Mouse (Mus musculus): ENCODE data around the gene Mecom. TPM values are rescaled to one million over a fixed set of nuclear protein-coding genes. Genes with fewer than 3 reads are reported as not detected.
A peak's percentile ranks its signal among the peaks of the same experiment; 100 is the strongest.

The Mecom gene
- polyA plus RNA-seq, 1 experiment from 2014 or later, result 41.8 TPM

GRCm38 (mm10) chr3:30011712-30012111 is 536.1 kb downstream of the Mecom start:
- Histone ChIP-seq H3K4me2 (peak overlapping the region; percentile 64), H3K4me1 (ENCODE audit: control insufficient read depth, insufficient read depth, low read length) (no peaks in the 10 kb centered on the region), H3K9me3 (replicated peaks; ENCODE audit: control insufficient read depth, low read length) (no peaks in the 10 kb centered on the region), H3K9ac (ENCODE audit: low read depth, low read length) (peak overlapping the region; percentile 81), H3K36me3 (ENCODE audit: control insufficient read depth, insufficient read depth, low read length) (no peaks in the 10 kb centered on the region), H3K27me3 (ENCODE audit: control insufficient read depth, insufficient read depth, low read length) (no peaks in the 10 kb centered on the region), H3K4me3 (ENCODE audit: low read depth, low read length) (peak overlapping the region; percentile 71), H3K27ac (ENCODE audit: low read depth, low read length) (peak overlapping the region; percentile 93)
- 8% methylated on average over 6 of the region's 6 CpGs for WGBS (ENCODE audit: insufficient replicate concordance)
- no peak for ATAC-seq (replicated peaks; ENCODE audit: insufficient number of reproducible peaks, low FRiP score, low TSS enrichment)

GRCm38 (mm10) chr3:30010889-30011288 is 536.9 kb downstream of the Mecom start:
- H3K36me3 ChIP-seq (ENCODE audit: control insufficient read depth, insufficient read depth, low read length), result no peaks in the 10 kb centered on the region
- no peaks in the 10 kb centered on the region for H3K9me3 ChIP-seq (replicated peaks; ENCODE audit: control insufficient read depth, low read length)
- no peak for ATAC-seq (replicated peaks; ENCODE audit: insufficient number of reproducible peaks, low FRiP score, low TSS enrichment)
- peak overlapping the region; percentile 71 for H3K4me3 ChIP-seq (ENCODE audit: low read depth, low read length)
- peak overlapping the region; percentile 64 for H3K4me2 ChIP-seq
- H3K27me3 ChIP-seq (ENCODE audit: control insufficient read depth, insufficient read depth, low read length), result no peaks in the 10 kb centered on the region
- H3K9ac ChIP-seq (ENCODE audit: low read depth, low read length), result peak overlapping the region; percentile 81
- no peaks in the 10 kb centered on the region for H3K4me1 ChIP-seq (ENCODE audit: control insufficient read depth, insufficient read depth, low read length)
- H3K27ac ChIP-seq (ENCODE audit: low read depth, low read length), result peak overlapping the region; percentile 93
- 36% methylated on average over 6 of the region's 6 CpGs for whole genome bisulfite sequencing (ENCODE audit: insufficient replicate concordance)

- peak overlapping the region; percentile 56 for H3K4me2 ChIP-seq
These were observed 538.2 kb downstream of the Mecom start for GRCm38 (mm10) chr3:30009596-30009995.

GRCm38 (mm10) chr3:30004888-30005405 is 542.9 kb downstream of the Mecom start:
- Histone ChIP-seq H3K27ac (ENCODE audit: low read depth, low read length) (no peak overlapping the region), H3K27me3 (ENCODE audit: control insufficient read depth, insufficient read depth, low read length) (no peaks in the 10 kb centered on the region), H3K4me2 (no peak overlapping the region), H3K4me3 (ENCODE audit: low read depth, low read length) (no peak overlapping the region), H3K4me1 (ENCODE audit: control insufficient read depth, insufficient read depth, low read length) (no peaks in the 10 kb centered on the region), H3K9me3 (replicated peaks; ENCODE audit: control insufficient read depth, low read length) (no peaks in the 10 kb centered on the region), H3K9ac (ENCODE audit: low read depth, low read length) (no peak overlapping the region), H3K36me3 (ENCODE audit: control insufficient read depth, insufficient read depth, low read length) (no peaks in the 10 kb centered on the region)
- 65% methylated on average over 8 of the region's 8 CpGs for WGBS (ENCODE audit: insufficient replicate concordance)
- ATAC-seq (replicated peaks; ENCODE audit: insufficient number of reproducible peaks, low FRiP score, low TSS enrichment), result no peak

More at GRCm38 (mm10) chr3:30009596-30009995, 538.2 kb downstream of the Mecom start:
- Histone ChIP-seq H3K27ac (ENCODE audit: low read depth, low read length) (no peak overlapping the region), H3K9ac (ENCODE audit: low read depth, low read length) (peak overlapping the region; percentile 4; the same call in 1 of the 2 replicates), H3K4me1 (ENCODE audit: control insufficient read depth, insufficient read depth, low read length) (no peaks in the 10 kb centered on the region), H3K27me3 (ENCODE audit: control insufficient read depth, insufficient read depth, low read length) (no peaks in the 10 kb centered on the region), H3K4me3 (ENCODE audit: low read depth, low read length) (peak overlapping the region; percentile 16; the same call in 1 of the 2 replicates), H3K9me3 (replicated peaks; ENCODE audit: control insufficient read depth, low read length) (no peaks in the 10 kb centered on the region), H3K36me3 (ENCODE audit: control insufficient read depth, insufficient read depth, low read length) (no peaks in the 10 kb centered on the region)
- WGBS (ENCODE audit: insufficient replicate concordance), result 38% methylated on average over 5 of the region's 5 CpGs
- ATAC-seq (replicated peaks; ENCODE audit: insufficient number of reproducible peaks, low FRiP score, low TSS enrichment), result no peak

GRCm38 (mm10) chr3:30000260-30000659 is 547.5 kb downstream of the Mecom start:
- H3K4me3 ChIP-seq (ENCODE audit: low read depth, low read length), result no peak overlapping the region
- no peak overlapping the region for H3K4me2 ChIP-seq
- no peaks in the 10 kb centered on the region for H3K9me3 ChIP-seq (replicated peaks; ENCODE audit: control insufficient read depth, low read length)
- no peaks in the 10 kb centered on the region for H3K27me3 ChIP-seq (ENCODE audit: control insufficient read depth, insufficient read depth, low read length)
- H3K36me3 ChIP-seq (ENCODE audit: control insufficient read depth, insufficient read depth, low read length), result peaks cover 3% of the 10 kb centered on the region; the same call in 1 of the 2 replicates
- ATAC-seq (replicated peaks; ENCODE audit: insufficient number of reproducible peaks, low FRiP score, low TSS enrichment), result no peak
- no peak overlapping the region for H3K9ac ChIP-seq (ENCODE audit: low read depth, low read length)
- no peak overlapping the region for H3K27ac ChIP-seq (ENCODE audit: low read depth, low read length)
- no peaks in the 10 kb centered on the region for H3K4me1 ChIP-seq (ENCODE audit: control insufficient read depth, insufficient read depth, low read length)
- WGBS (ENCODE audit: insufficient replicate concordance), result 77% methylated on average over 7 of the region's 7 CpGs

GRCm38 (mm10) chr3:29999035-29999434 is 548.8 kb downstream of the Mecom start:
- peaks cover 3% of the 10 kb centered on the region; the same call in 1 of the 2 replicates for H3K36me3 ChIP-seq (ENCODE audit: control insufficient read depth, insufficient read depth, low read length)
- WGBS (ENCODE audit: insufficient replicate concordance), result 60% methylated on average over 1 of the region's 1 CpGs
- H3K27ac ChIP-seq (ENCODE audit: low read depth, low read length), result no peak overlapping the region
- H3K4me1 ChIP-seq (ENCODE audit: control insufficient read depth, insufficient read depth, low read length), result no peaks in the 10 kb centered on the region
- H3K4me2 ChIP-seq, result no peak overlapping the region
- no peaks in the 10 kb centered on the region for H3K27me3 ChIP-seq (ENCODE audit: control insufficient read depth, insufficient read depth, low read length)
- H3K4me3 ChIP-seq (ENCODE audit: low read depth, low read length), result no peak overlapping the region
- ATAC-seq (replicated peaks; ENCODE audit: insufficient number of reproducible peaks, low FRiP score, low TSS enrichment), result no peak
- no peaks in the 10 kb centered on the region for H3K9me3 ChIP-seq (replicated peaks; ENCODE audit: control insufficient read depth, low read length)
- no peak overlapping the region for H3K9ac ChIP-seq (ENCODE audit: low read depth, low read length)

- no peaks in the 10 kb centered on the region for H3K27me3 ChIP-seq (ENCODE audit: control insufficient read depth, insufficient read depth, low read length)
- H3K36me3 ChIP-seq (ENCODE audit: control insufficient read depth, insufficient read depth, low read length), result peaks cover 3% of the 10 kb centered on the region; the same call in 1 of the 2 replicates
- no peaks in the 10 kb centered on the region for H3K9me3 ChIP-seq (replicated peaks; ENCODE audit: control insufficient read depth, low read length)
- WGBS (ENCODE audit: insufficient replicate concordance), result 80% methylated on average over 7 of the region's 7 CpGs
- H3K4me2 ChIP-seq, result no peak overlapping the region
- H3K27ac ChIP-seq (ENCODE audit: low read depth, low read length), result no peak overlapping the region
- ATAC-seq (replicated peaks; ENCODE audit: insufficient number of reproducible peaks, low FRiP score, low TSS enrichment), result no peak
- no peak overlapping the region for H3K9ac ChIP-seq (ENCODE audit: low read depth, low read length)
- no peaks in the 10 kb centered on the region for H3K4me1 ChIP-seq (ENCODE audit: control insufficient read depth, insufficient read depth, low read length)
- H3K4me3 ChIP-seq (ENCODE audit: low read depth, low read length), result no peak overlapping the region
These were observed 550.7 kb downstream of the Mecom start for GRCm38 (mm10) chr3:29997068-29997467.

GRCm38 (mm10) chr3:29993346-29993745 is 554.5 kb downstream of the Mecom start:
- H3K9me3 ChIP-seq (replicated peaks; ENCODE audit: control insufficient read depth, low read length), result no peaks in the 10 kb centered on the region
- no peak for ATAC-seq (replicated peaks; ENCODE audit: insufficient number of reproducible peaks, low FRiP score, low TSS enrichment)
- no peaks in the 10 kb centered on the region for H3K4me1 ChIP-seq (ENCODE audit: control insufficient read depth, insufficient read depth, low read length)
- H3K4me2 ChIP-seq, result no peak overlapping the region
- H3K9ac ChIP-seq (ENCODE audit: low read depth, low read length), result no peak overlapping the region
- H3K27ac ChIP-seq (ENCODE audit: low read depth, low read length), result no peak overlapping the region
- H3K4me3 ChIP-seq (ENCODE audit: low read depth, low read length), result no peak overlapping the region
- H3K36me3 ChIP-seq (ENCODE audit: control insufficient read depth, insufficient read depth, low read length), result peaks cover 3% of the 10 kb centered on the region; the same call in 1 of the 2 replicates
- H3K27me3 ChIP-seq (ENCODE audit: control insufficient read depth, insufficient read depth, low read length), result no peaks in the 10 kb centered on the region
- WGBS (ENCODE audit: insufficient replicate concordance), result 60% methylated on average over 10 of the region's 10 CpGs

- H3K9ac ChIP-seq (ENCODE audit: low read depth, low read length), result no peak overlapping the region
- ATAC-seq (replicated peaks; ENCODE audit: insufficient number of reproducible peaks, low FRiP score, low TSS enrichment), result no peak
- no peak overlapping the region for H3K4me2 ChIP-seq
- no peaks in the 10 kb centered on the region for H3K4me1 ChIP-seq (ENCODE audit: control insufficient read depth, insufficient read depth, low read length)
- H3K27me3 ChIP-seq (ENCODE audit: control insufficient read depth, insufficient read depth, low read length), result no peaks in the 10 kb centered on the region
- H3K9me3 ChIP-seq (replicated peaks; ENCODE audit: control insufficient read depth, low read length), result no peaks in the 10 kb centered on the region
- H3K36me3 ChIP-seq (ENCODE audit: control insufficient read depth, insufficient read depth, low read length), result no peaks in the 10 kb centered on the region; the same call in 1 of the 2 replicates
- 65% methylated on average over 1 of the region's 1 CpGs for WGBS (ENCODE audit: insufficient replicate concordance)
- H3K4me3 ChIP-seq (ENCODE audit: low read depth, low read length), result no peak overlapping the region
- no peak overlapping the region for H3K27ac ChIP-seq (ENCODE audit: low read depth, low read length)
These were observed 556.3 kb downstream of the Mecom start for GRCm38 (mm10) chr3:29991523-29991922.
